Mouse (Mus musculus) C3H10T1/2 (cell line): ENCODE measurements around the gene Gemin5. TPM values are rescaled to one million over a fixed set of nuclear protein-coding genes. Genes with fewer than 3 reads are reported as not detected.

Source experiments
- polyA plus RNA-seq, 2 experiments: library from polyadenylated mRNA; unstranded; fragments of >200 nt; fragmentation: generic; extraction: Trizol; gene quantifications; one replicate each; pipeline ENCODE4 v1.2.1; 2012; ENCODE audit warnings: missing spikeins in 2 of 2

Gene Gemin5
- polyA plus RNA-seq: 10 to 100 TPM; 11.4 to 12.9 TPM

DNA sequence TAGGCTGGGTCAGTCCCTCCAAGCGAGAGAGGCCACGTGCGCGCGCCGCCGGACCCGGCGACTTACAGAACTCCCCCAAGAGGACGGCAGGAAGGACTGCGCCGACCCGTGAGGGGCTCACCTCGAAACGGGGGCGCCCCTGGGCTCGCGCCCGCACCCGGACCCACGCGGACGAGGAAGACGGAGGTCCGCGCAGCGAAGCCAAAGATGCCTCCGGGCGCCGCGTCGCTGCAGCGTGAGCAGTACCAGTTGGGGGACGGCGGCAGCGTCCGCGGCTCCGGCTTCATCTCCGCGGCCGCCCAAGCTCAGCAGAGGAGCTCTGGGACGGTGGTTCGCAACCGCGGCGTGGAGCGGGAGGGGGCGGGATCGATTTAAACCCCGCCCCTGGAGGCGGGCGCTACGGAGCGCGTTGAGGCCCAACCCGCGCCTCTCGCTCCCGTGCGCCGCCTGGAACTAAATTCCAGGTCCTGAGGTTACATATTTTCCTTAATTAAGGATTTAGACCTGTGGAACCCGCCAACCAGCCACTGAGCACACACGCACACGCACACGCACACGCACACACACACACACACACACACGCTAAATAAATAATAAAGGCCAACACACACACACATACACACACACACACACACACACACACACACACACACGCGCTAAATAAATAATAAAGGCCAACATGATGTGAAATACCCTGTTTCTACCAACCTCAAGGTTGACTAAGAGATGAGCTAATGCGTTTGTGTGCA is at the start of gene Gemin5:
Gemin5 (minus strand) TSS at position 373 of the 749 bp plus-strand sequence.

GRCm38 (mm10) chr11:58199229-58200037 is 31.1 kb upstream of the Gemin5 start, which contains the start of the genes Igtp and Irgm2:
Gene Igtp (plus strand): TSS chr11:58199556.
Gene Irgm2 (plus strand): TSS chr11:58199618.

DNA sequence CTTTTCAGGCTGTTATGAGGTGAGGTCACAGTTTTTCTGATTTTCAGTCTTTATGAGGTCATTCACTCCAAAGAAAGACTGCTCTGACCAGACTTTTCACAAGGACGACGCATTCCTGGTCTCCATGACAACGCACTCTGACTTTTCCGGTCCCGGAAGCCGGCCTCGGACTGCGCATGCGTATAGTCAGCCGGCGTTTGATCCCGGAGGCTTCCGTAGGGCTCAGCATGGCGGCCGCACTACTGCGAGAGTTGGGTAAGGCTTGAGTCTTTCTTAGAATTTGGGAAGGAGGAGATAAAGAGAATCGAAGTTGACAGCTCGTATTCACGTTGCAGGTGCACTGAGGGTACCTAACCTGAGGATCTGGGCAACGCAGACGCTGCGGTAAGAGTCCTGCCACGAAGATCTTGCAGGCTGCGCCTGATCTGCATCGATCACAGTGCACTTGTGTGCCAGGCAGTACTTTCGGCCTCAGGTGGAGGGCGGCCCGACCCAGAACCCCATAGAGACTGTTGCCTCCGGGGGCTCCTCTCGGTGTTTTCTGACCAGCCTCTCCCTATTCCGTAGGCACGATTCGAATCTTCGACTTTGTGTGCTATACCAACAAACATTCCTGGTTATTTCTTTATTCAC is 3.2 kb upstream of the Gemin5 start, which contains the start of gene Mrpl22:
Mrpl22 (plus strand) TSS at position 203 of the 633 bp plus-strand sequence.

GRCm38 (mm10) chr11:58103697-58104306 is 64.5 kb downstream of the Gemin5 start, which contains the start of gene Cnot8:
Gene Cnot8 (plus strand): TSS chr11:58104153.

GRCm38 (mm10) chr11:58093021-58093528 is 75.3 kb downstream of the Gemin5 start, which contains the start of gene Gm12248:
Gene Gm12248 (minus strand): TSS chr11:58093134.

Other genes starting within 250 kb of the Gemin5 start
- gene Larp1, start 159.5 kb downstream of the Gemin5 start, polyA plus RNA-seq: 10 to 100 TPM; 24.0 to 39.7 TPM
- gene Gm12248, start 75.4 kb downstream of the Gemin5 start, polyA plus RNA-seq: under 1 TPM in 1 of 2 experiments, not detected in 1; 0.47 TPM
- 10 to 100 TPM; 15.6 to 60.4 TPM for gene Cnot8, start 64.4 kb downstream of the Gemin5 start, polyA plus RNA-seq
- gene Mrpl22, start 3.1 kb upstream of the Gemin5 start, polyA plus RNA-seq: 10 to 100 TPM; 47.0 to 74.8 TPM
- gene Igtp, start 31.0 kb upstream of the Gemin5 start, polyA plus RNA-seq: 1 to 10 TPM in 1 of 2 experiments, under 1 TPM in 1; 0.16 to 7.9 TPM
- gene Irgm2, start 31.1 kb upstream of the Gemin5 start, polyA plus RNA-seq: 1 to 10 TPM in 1 of 2 experiments, under 1 TPM in 1; 0.04 to 2.9 TPM
- gene 4930438A08Rik, start 106.3 kb upstream of the Gemin5 start, polyA plus RNA-seq: not detected
- gene Zfp692, start 138.5 kb upstream of the Gemin5 start, polyA plus RNA-seq: 10 to 100 TPM in 1 of 2 experiments, 1 to 10 TPM in 1; 4.4 to 10.7 TPM
- gene Zfp672, start 161.8 kb upstream of the Gemin5 start, polyA plus RNA-seq: 10 to 100 TPM; 15.1 to 17.3 TPM
- gene Sh3bp5l, start 162.2 kb upstream of the Gemin5 start, polyA plus RNA-seq: 10 to 100 TPM; 17.9 to 33.6 TPM
- gene Lypd8, start 210.5 kb upstream of the Gemin5 start, polyA plus RNA-seq: not detected